Mouse (Mus musculus) heart, adult 8-10 months (tissue): ENCODE measurements around the gene Eya4. TPM values are rescaled to one million over a fixed set of nuclear protein-coding genes. Genes with fewer than 3 reads are reported as not detected.

ENCODE experiments used
- DNase-seq: peaks from one replicate; pipeline ENCODE4 v3.0.0; 2022; ENCODE audit warnings: low spot score
- total RNA-seq, 4 experiments: library from RNA; stranded (reverse); gene quantifications; 2 replicates each; pipeline ENCODE4 v1.2.4; 2022

Gene Eya4
- total RNA-seq: under 1 TPM; 0.11 to 0.57 (median 0.33) TPM

DNA sequence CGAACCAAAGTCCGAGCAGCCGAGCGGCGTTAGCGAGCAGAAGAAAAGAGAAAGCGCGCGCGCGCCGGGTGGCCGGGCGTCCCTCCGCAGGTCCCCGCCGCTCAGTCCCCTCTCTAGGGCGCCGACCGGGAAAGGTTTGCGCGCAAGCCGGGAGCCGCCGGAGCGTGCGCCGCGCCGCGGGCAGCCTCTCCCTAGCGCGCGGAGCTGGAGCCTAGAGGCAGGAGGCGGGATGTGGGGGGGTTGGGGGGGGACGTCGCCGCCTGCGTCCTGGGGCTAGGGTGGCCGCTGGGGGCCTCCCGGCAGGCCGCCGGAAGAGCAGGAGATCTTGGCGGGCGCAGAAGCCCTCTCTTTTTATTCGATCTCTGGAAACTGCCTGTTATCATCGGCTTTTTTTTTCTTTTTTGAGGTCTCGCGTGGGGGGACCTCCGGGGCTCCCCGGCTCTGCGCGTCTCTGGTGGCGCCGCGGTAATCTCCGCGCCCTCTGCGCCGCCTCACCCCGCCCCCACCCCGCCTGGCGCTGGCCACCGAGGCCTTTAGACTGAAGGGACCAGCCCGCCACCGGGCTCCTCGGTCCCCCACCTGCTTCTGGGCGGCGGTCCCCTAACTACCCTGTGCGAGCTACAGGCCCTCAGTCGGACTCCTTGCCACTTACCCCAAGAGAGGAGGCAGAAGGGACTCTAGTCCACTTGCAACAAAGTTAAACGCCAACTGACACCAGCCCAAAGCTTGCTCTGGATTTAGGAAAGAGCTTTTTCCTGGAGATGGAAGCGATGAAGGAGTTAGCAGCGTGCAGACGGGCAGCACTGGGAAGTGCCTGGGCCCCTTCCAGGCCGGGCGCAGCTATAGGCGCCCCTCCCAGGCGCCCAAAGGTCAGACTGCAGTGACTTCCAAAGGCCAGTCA is at the start of gene Eya4:
Gene Eya4, minus strand, starts transcription at position 776 of the 901 bp plus-strand sequence.
- DNase-seq: no peak

- no peak for DNase-seq
Measured at GRCm38 (mm10) chr10:23395399-23395798, 44.8 kb upstream of the Eya4 start.

DNA sequence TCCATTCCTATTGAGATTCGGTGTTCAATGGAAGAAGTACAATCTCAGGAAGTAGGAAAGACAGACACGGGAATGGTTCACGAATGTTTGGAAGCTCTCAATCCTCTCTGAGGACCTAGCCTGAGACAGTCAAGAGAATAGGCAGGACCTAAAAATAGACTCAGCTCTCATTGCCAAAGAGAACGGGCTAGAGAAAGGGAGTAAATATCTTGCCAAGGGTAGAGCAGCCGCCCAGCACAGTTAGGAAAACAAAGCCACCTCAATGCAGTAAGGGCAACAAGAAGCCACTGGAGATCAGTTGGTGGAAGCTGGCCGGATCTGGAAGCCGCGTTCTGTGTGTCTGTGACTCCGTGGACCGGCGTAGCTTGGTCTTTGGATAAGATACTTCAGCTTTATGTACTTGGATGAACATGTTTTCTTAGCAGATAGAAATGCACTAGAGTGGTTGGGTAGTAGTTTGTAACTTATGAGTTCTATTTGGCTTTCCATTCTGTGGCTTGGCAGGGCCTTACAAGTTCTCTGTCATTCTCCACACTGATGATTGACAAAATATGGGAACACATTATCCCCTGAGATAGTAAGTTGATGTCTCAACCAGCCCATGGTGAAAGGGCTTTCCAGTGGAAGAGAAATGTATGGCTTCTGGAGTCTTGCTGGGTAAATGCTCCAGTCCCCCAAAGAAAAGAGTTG is 44.1 kb upstream of the Eya4 start:
- DNase-seq: peak; percentile 34

DNA sequence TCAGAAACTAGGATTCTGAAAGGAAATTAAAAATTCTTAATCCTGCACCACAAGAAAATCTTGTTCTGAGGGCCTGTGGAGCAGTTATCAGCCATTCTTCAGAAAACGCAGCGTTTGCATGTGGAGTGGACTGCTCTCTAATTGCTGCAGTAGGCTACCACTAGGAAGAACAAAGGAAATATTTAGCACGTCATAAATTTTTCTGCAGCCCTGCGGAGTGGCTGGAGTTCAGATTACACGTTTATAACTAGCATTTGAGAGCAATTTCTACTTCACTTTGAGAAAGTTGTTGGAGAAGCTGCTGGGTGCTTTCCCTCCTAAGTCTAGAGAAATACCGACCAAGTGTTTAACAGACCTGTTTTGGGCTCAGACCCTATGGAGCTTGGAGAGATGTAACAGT is 43.6 kb upstream of the Eya4 start:
- DNase-seq: no peak

- DNase-seq: no peak
Measured at GRCm38 (mm10) chr10:23363866-23364265, 13.3 kb upstream of the Eya4 start.

DNA sequence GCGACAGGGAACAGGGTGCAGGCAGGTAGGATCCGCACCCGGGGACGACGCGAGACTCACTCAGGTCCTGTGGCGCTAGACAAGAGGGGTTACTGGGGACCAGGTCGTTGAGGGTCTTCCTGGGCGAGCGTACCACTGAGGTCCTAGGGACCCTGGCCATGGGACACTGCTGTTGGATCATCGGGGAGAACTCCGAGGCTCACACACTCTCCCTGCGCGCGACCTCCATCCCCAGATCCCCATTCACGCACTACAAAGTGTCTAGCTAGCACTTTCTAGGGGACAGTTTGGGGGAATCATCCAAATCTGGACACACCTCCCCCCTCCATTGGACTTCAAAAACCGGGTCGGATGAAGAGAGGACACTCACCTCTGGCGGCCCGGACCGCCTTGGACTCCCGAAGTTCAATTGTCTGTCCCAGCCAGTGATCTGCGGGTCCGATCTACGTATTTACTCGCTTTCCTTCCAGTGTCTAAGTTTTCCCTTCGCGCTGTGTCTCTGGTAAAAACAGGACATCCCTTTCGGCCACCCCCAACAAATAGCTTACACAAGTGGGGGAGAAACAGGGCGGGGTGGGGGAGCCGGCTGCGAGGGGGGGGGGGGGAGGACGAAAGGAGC is 1.1 kb downstream of the Eya4 start:
- no peak for DNase-seq

DNA sequence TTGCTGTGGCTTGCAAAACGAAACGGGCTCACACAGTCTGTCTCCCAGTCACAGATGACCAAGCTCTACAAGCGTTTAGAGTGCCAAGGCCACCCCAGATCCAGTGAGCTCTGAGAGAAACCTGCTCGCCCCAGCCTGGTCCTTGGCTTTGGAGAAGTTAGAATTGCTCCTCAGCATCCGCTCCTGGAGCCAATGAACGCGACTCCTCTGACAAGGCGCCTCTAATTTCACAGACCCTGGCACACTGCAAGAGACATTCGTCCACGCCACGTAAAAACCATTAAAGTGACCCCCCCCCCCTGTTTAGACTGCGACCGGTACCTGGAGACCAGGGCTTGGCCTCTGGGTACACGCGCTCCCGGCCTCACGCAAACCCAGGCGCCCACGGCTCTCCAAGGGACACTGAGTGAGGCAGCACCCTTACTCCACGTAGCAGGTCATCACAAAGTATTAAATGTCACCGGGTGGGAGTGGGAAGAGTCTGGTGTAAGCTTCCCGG is 1.6 kb downstream of the Eya4 start:
- no peak for DNase-seq

DNA sequence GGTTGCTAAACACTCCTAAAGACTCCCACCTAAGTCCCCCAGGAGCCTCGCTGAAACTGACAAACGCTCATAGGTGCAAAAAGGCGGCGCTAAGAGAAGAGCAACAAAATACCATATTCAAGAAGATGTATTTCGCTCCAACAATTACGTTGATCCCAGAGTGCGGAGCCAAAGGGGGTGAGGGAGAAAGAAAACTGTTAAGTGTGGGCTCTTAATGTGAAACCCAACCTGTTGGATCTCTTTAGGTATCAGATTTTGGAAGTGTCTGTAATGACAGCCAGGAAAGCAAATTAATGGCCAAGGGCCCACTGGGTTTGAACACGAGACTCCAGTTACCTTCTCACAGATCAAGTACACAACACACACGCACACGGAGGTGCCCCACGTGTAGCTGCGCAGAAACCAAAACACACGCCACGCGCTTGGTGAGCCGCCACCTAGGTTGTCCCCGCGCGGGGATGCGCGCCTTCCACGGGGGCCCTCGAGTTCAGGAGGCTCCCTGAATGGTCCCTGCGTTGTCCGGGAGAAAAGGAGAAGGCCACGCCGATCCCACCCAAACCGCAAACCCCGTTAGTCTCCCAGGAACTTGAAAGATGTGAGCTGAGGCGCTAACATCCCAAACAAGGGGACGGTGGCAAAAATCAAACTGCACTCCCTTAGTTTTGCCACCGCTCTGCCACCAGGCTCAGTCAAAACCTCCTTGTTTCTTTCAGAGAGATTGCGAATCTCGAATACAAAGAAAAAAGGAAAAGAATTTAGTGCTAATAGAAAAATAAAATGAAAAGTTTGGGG is 2.3 kb downstream of the Eya4 start:
- DNase-seq: no peak

DNA sequence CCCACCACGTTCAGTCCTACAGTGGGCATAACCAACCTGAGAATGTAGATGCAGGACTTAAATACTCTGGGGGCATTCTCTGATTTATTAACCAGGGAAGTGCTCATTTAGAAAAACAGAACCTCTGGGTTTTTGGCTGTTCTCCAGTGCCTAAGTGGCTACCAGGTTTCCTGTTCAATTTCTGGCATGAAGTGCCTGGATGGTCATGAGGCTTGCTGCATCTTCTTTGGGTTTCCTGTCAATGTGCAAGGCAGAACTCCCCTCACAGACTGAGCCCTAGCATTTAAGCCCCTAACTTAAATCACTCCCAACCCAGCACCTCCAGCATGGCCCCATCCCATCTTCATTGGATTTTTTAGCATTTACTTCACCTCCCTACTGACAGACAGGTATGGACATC is 13.3 kb downstream of the Eya4 start:
- no peak for DNase-seq

DNA sequence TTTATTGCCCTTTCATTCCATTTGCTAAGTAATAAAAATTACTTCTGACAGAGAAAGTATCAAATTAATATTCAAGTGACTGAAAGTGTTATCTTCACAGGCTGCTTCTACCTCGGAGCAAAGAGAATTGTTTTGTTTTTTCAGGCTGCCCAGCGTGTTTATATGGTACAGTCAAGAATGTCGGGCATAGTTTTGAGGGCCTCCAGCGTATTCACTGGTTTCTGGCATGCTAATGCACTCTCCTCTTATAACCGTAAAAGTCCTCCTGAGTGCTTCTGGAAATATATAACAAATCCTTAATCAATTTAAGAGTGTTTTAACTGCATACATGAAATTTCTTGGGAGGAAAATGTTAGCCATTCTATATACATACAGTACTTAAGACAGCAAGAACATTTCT is 17.8 kb downstream of the Eya4 start:
- no peak for DNase-seq

DNA sequence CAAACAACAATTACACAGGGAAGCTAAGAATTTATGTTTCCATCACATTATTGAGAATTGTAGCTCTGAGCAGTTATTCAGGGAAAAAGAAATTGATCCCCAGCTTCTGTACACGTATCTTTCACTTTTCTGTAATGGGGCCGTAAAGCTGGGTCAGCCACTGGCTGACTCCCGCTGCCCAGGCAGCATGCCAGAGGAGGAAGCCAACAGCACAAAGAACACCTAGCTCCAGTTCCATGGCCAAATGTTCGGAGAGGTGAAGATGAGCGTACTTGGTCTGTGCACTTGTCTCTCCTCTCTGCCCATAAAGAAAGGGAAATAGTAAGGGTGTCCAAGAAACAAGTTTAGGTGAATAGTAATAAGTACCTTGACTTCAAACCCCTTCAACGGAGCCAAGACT is 22.9 kb downstream of the Eya4 start:
- no peak for DNase-seq

DNA sequence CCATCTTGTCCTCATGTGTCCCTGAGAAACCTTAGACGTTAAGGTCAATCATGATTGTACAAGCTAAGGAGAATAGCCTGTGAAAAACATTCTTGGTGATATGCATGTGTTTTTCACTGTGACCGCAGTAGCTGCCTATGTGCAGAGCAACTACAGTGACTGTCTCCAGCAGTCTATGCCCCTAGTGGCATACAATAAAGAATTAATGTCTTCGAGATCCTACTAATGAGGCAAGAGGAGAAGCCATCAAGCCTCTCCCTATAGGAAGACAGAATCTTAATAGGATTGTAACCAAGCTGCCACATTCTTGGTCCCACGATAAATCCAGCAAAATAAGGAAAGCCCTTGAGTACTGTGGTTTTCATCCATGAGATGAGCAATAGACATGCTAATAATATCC is 28.3 kb downstream of the Eya4 start:
- no peak for DNase-seq

GRCm38 (mm10) chr10:23295616-23296015 is 55.0 kb downstream of the Eya4 start:
- DNase-seq: no peak

- no peak for DNase-seq
Measured at GRCm38 (mm10) chr10:23292495-23292894, 58.1 kb downstream of the Eya4 start.

DNA sequence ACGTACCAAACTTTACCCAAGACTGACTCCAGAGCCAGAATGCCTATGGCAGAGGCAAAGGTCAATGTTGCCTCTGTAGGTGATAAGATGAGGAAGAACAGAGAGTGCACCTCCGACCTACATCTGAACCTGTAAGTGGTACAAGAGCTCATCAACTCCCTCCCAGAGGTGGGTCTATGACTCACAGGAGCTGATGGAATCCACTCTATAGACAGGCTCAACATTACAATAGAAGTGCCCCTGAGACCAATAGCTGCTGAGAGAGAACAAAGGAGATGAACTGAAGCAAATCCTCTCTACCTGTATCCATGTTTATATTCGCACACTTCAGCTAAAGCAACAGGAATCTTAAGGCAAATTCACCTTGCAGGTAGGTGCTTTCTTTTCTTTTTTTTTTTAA is 73.2 kb downstream of the Eya4 start:
- DNase-seq: no peak

DNA sequence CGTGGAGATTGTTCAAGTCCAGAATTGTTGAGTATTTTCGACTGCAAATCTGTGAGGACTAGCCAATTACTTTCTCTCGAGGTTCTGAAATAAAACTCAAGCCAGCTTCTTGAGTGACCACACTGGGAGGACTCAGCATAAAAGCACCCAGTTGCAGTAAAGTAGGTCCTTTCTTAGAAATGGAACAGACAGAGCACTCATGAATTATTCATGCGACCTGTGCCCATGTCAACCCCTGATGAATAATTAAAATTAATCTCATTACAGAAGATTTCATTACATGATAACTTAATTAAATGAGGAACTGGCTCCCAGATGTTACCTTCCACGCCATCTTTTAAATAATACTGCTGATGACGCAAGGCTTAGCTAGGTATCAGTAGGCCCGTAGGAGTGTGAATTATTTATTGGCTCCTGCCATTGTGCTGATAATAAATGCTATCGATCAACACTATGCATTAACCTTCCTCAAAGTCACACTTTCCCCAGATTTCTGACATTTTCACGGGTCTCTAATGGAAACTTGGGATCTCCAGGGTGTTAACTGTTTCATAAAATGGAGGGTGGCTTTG is 79.5 kb downstream of the Eya4 start:
- no peak for DNase-seq

DNA sequence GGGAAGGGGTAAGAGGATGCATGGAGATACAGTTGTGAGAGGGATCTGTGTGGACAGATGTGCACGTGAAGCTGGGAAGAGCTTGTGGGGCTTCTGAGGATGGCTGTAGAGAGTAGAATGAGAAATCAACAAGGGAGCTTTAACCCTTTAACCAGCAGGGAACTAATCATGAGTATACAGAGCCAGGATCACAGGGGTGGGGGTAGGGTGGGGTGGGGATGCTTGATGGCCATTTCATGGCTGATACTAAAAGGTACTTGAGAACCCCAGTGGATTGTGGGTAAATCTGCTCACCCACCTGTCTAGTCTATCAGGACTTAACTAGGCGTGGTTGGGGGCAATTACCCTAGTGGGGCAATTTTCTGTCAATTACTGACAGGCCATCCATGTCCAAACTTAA is 80.1 kb downstream of the Eya4 start:
- no peak for DNase-seq

- DNase-seq: no peak
Measured at GRCm38 (mm10) chr10:23252180-23252579, 98.4 kb downstream of the Eya4 start.

- no peak for DNase-seq
Measured at GRCm38 (mm10) chr10:23246485-23246884, 104.1 kb downstream of the Eya4 start.

- DNase-seq: no peak
Measured at GRCm38 (mm10) chr10:23236918-23237317, 113.7 kb downstream of the Eya4 start.

DNA sequence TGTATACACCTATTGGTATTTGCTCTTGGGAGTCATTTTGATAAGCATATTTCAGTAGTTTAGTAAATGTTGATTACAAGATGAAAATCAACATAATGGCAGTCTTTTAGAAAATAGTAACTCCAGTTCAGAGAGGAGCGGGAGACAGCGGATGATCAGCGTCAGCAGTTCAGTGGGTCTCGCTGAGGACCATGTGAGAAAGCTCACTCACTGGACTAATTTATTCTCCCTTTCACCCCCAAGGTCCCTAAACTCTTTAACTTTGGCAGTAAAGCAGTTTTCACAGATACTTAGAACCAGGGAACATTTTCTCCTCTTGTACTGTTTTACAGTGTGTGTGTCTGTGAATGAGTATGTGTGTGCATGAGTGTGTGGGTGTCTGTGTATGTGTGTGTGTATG is 115.2 kb downstream of the Eya4 start:
- DNase-seq: no peak
